Mouse (Mus musculus) C2C12 (cell line): ENCODE measurements around the gene Atp6v0e.

Source experiments
- CTCF ChIP-seq: IDR thresholded peaks from one replicate; pipeline ENCODE4 v1.5.1; 2011; ENCODE audit not compliant: control insufficient read depth, insufficient read depth, insufficient read length
- MAX ChIP-seq: IDR thresholded peaks from one replicate; pipeline ENCODE4 v1.6.1; 2011; ENCODE audit warnings: mild to moderate bottlenecking, control low read depth

GRCm38 (mm10) chr17:26691110-26691509, 28.1 kb downstream of the Atp6v0e start:
- TF ChIP-seq MAX (no peak), CTCF (no peak)
